Mouse (Mus musculus) thymus, adult 2 months (tissue): Measurements from ENCODE around the gene Dixdc1. TPM values are rescaled to one million over a fixed set of nuclear protein-coding genes. Genes with fewer than 3 reads are reported as not detected.
A peak's percentile ranks its signal among the peaks of the same experiment; 100 is the strongest.

Experiments
- DNase-seq: peaks from one replicate; pipeline ENCODE4 v3.0.0; 2021
- H3K27ac ChIP-seq: fragments of 200-500 bp; 2 replicates; pipeline ENCODE4 v1.5.1; 2012; ENCODE audit warnings: low read length, control low read depth; ENCODE audit not compliant: control insufficient read depth, insufficient read depth
- H3K27me3 ChIP-seq: fragments of 200-500 bp; 2 replicates; pipeline ENCODE4 v1.6.1; 2012; ENCODE audit warnings: mild to moderate bottlenecking, low read length, moderate library complexity, mixed read lengths; ENCODE audit not compliant: control insufficient read depth, insufficient read depth
- H3K36me3 ChIP-seq: fragments of 200-500 bp; 2 replicates; pipeline ENCODE4 v1.6.1; 2012; ENCODE audit warnings: mild to moderate bottlenecking, low read length, moderate library complexity; ENCODE audit not compliant: control insufficient read depth, insufficient read depth
- H3K4me1 ChIP-seq: fragments of 200-500 bp; replicated peaks from 2 replicates; pipeline ENCODE4 v1.6.1; 2012; ENCODE audit warnings: low read length; ENCODE audit not compliant: control insufficient read depth, insufficient read depth
- H3K4me3 ChIP-seq: fragments of 200-500 bp; 2 replicates; pipeline ENCODE4 v1.5.1; 2012; ENCODE audit warnings: mild to moderate bottlenecking, low read length, control low read depth, moderate library complexity; ENCODE audit not compliant: control insufficient read depth, insufficient read depth
- CTCF ChIP-seq: fragments of 200-500 bp; IDR thresholded peaks from 2 replicates; pipeline ENCODE4 v1.5.1; 2012; ENCODE audit warnings: mild to moderate bottlenecking, control low read depth, low read length, moderate library complexity, borderline replicate concordance; ENCODE audit not compliant: control insufficient read depth, poor library complexity, insufficient read depth; ENCODE audit errors: extremely low read depth
- POLR2A ChIP-seq: fragments of 200-500 bp; IDR thresholded peaks from 2 replicates; pipeline ENCODE4 v1.6.1; 2012; ENCODE audit warnings: mild to moderate bottlenecking, low read length, control low read depth, moderate library complexity; ENCODE audit not compliant: control insufficient read depth, poor library complexity, insufficient read depth; ENCODE audit errors: extremely low read depth
- WGBS: fragments of 180-500 bp; shearing (Covaris S2); methylation state at CpG from one replicate; pipeline ENCODE4 v1.1.7; 2018; 5-methylcytosine and 5-hydroxymethylcytosine counted together
- polyA plus RNA-seq: library from polyadenylated mRNA; depleted of rRNA; stranded (reverse); fragments of >200 nt; gene quantifications from 2 replicates; pipeline ENCODE4 v1.2.3, GENCODE M21; 2012

Dixdc1 gene
- polyA plus RNA-seq, 1 experiment: 0.77 TPM

DNA sequence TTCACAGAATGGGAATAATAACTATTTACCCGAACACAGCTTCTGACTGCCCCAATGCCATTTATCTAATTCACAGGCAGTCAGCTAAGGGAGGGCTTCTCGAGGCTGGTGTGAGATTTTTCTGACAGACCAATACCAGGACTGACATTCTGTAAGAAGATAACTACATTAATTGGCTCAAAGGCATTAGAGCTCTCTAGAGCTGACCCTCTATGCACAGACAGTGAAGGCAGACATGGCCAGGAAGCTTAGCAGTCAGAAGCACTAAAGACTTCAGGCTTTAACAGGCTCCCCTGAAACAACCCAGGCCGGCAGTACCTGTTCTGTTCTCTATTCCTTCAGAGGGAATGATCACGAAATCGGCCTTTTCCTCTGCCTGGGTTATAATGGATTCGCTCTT is 44.2 kb downstream of the Dixdc1 start:
- no peak overlapping the region for H3K4me3 ChIP-seq
- no peaks in the 10 kb centered on the region for H3K36me3 ChIP-seq
- WGBS: 94% methylated on average over 6 of the region's 6 CpGs

DNA sequence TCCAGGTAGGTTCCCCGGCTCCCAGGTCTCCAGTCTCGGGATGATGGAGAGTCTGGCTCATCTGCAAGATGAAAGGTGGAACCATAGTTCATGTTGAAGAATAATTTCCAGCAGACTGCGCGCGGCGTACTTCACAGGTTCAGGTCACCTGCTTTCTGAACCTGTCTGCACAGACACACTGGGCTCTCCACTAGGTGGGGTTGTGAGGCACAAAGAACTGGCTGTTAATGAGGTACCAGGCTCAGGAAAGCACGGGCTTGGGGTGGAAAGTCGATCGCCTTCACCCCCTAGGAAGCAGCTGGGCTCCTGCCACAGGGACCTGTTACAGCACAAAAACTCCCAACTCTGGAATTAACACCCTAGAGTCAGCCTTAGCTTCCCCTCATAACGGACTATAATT is 45.7 kb downstream of the Dixdc1 start:
- H3K27ac ChIP-seq: no peak overlapping the region
- H3K36me3 ChIP-seq: no peaks in the 10 kb centered on the region
- no peak overlapping the region for H3K4me3 ChIP-seq
- peaks cover 4% of the 10 kb centered on the region for H3K4me1 ChIP-seq
- DNase-seq: peak; percentile 56
- TF ChIP-seq POLR2A (no peak), CTCF (peak; percentile 23; the same call in 1 of the 2 replicates)
- H3K27me3 ChIP-seq: peaks cover 3% of the 10 kb centered on the region; the same call in 1 of the 2 replicates
- WGBS: 19% methylated on average over 10 of the region's 10 CpGs

More for the DNA sequence above, 44.2 kb downstream of the Dixdc1 start:
- no peak for DNase-seq
- no peak overlapping the region for H3K27ac ChIP-seq
- peaks cover 15% of the 10 kb centered on the region for H3K27me3 ChIP-seq
- no peak for TF ChIP-seq POLR2A
- TF ChIP-seq CTCF: no peak
- peaks cover 9% of the 10 kb centered on the region for H3K4me1 ChIP-seq

- 68% methylated on average over 13 of the region's 13 CpGs for WGBS
- Histone ChIP-seq H3K4me3 (no peak overlapping the region), H3K4me1 (no peaks in the 10 kb centered on the region), H3K27me3 (no peaks in the 10 kb centered on the region; the same call in 1 of the 2 replicates), H3K36me3 (no peaks in the 10 kb centered on the region), H3K27ac (no peak overlapping the region)
- DNase-seq: no peak
- TF ChIP-seq CTCF: no peak
- no peak for TF ChIP-seq POLR2A
Observed at GRCm38 (mm10) chr9:50692626-50693580, 46.4 kb downstream of the Dixdc1 start.

GRCm38 (mm10) chr9:50686866-50687652 is 52.3 kb downstream of the Dixdc1 start:
- H3K27me3 ChIP-seq: no peaks in the 10 kb centered on the region
- no peaks in the 10 kb centered on the region for H3K36me3 ChIP-seq
- no peak for DNase-seq
- H3K4me3 ChIP-seq: no peak overlapping the region
- TF ChIP-seq POLR2A: no peak
- no peak for TF ChIP-seq CTCF
- H3K4me1 ChIP-seq: no peaks in the 10 kb centered on the region
- 76% methylated on average over 6 of the region's 6 CpGs for WGBS
- no peak overlapping the region for H3K27ac ChIP-seq

- Histone ChIP-seq H3K4me1 (no peaks in the 10 kb centered on the region), H3K36me3 (no peaks in the 10 kb centered on the region), H3K4me3 (no peak overlapping the region), H3K27me3 (no peaks in the 10 kb centered on the region), H3K27ac (no peak overlapping the region)
- 90% methylated on average over 7 of the region's 7 CpGs for WGBS
- no peak for TF ChIP-seq POLR2A
- TF ChIP-seq CTCF: no peak
- no peak for DNase-seq
Observed at GRCm38 (mm10) chr9:50681727-50682126, 57.6 kb downstream of the Dixdc1 start.

- H3K27me3 ChIP-seq: no peaks in the 10 kb centered on the region
- no peak overlapping the region for H3K27ac ChIP-seq
- H3K4me3 ChIP-seq: no peak overlapping the region
- WGBS: 82% methylated on average over 1 of the region's 1 CpGs
- H3K4me1 ChIP-seq: no peaks in the 10 kb centered on the region
- TF ChIP-seq POLR2A: no peak
- no peak for TF ChIP-seq CTCF
- no peak for DNase-seq
- H3K36me3 ChIP-seq: no peaks in the 10 kb centered on the region
Observed at GRCm38 (mm10) chr9:50679406-50679805, 59.9 kb downstream of the Dixdc1 start.
